Comparison of ENCODE assay signal across 8 mouse cellular contexts in genomic region chr2:118862340-118862675, GRCm38 (mm10). TPM values are rescaled to one million over a fixed set of nuclear protein-coding genes. Genes with fewer than 3 reads are reported as not detected.
DNase-seq lines count a peak whose midpoint lies in the region; ATAC-seq and TF ChIP-seq lines count a peak whose summit lies in the region.

No protein-coding gene starts in this region.

- H3K9me3 ChIP-seq in heart, embryonic 14.5 days (ENCODE audit: control insufficient read depth, low read length), result no peaks in the 10 kb centered on the region
- H3K9me3 ChIP-seq in ES-E14 (ENCODE audit: control insufficient read depth, insufficient read depth, low read depth, low read length), result no peaks in the 10 kb centered on the region
- no peaks in the 10 kb centered on the region for H3K9me3 ChIP-seq in forebrain, postnatal 0 days (ENCODE audit: low read length)

- H3K4me1 ChIP-seq in heart, embryonic 14.5 days (ENCODE audit: control insufficient read depth in 2 of 2, insufficient read depth in 2 of 2, low read length in 2 of 2), result peaks cover 0 to 14% of the 10 kb centered on the region in 2 experiments; a peak in 3 of 4 replicates
- H3K4me1 ChIP-seq in ES-E14 (ENCODE audit: control insufficient read depth in 2 of 2, insufficient read depth in 2 of 2, low read length in 2 of 2, poor library complexity in 1 of 2), result peaks cover 0 to 1% of the 10 kb centered on the region in 2 experiments; a peak in 1 of 4 replicates
- H3K4me1 ChIP-seq in forebrain, postnatal 0 days (ENCODE audit: insufficient read depth), result peaks cover 9% of the 10 kb centered on the region

- H3K4me3 ChIP-seq in heart, embryonic 14.5 days (ENCODE audit: control insufficient read depth in 1 of 2, insufficient read depth in 1 of 2, low read depth in 1 of 2, low read length in 2 of 2), result peak overlapping the region; percentile 53 to 70
- H3K4me3 ChIP-seq in ES-E14 (ENCODE audit: insufficient read depth in 1 of 2, low read depth in 1 of 2, low read length in 2 of 2, poor library complexity in 1 of 2, severe bottlenecking in 1 of 2), result peak overlapping the region; percentile 82 to 88
- peak overlapping the region; percentile 50 for H3K4me3 ChIP-seq in forebrain, postnatal 0 days (ENCODE audit: low read depth, low read length)
- H3K4me3 ChIP-seq in macrophage (ENCODE audit: inconsistent target), result peak overlapping the region; percentile 63

- TF ChIP-seq CTCF in forebrain, postnatal 0 days (IDR thresholded peaks at IDR 0.05; ENCODE audit: low read depth), result no peak

- no peaks in the 10 kb centered on the region for H3K27me3 ChIP-seq in heart, embryonic 14.5 days (ENCODE audit: control insufficient read depth, insufficient read depth, low read length)
- no peaks in the 10 kb centered on the region for H3K27me3 ChIP-seq in forebrain, postnatal 0 days (ENCODE audit: insufficient read depth, low read length)

- no peak for ATAC-seq in heart, embryonic 14.5 days (ENCODE audit: insufficient number of reproducible peaks, insufficient read depth, low FRiP score, low read depth)
- ATAC-seq in forebrain, postnatal 0 days, result no peak

- intact Hi-C loops in heart, postnatal 36 days (cut with DNase I), result no loop called here

- WGBS in heart, embryonic 14.5 days, result 43% methylated on average over 3 of the region's 3 CpGs
- 43% methylated on average over 3 of the region's 3 CpGs for WGBS in forebrain, postnatal 0 days
- 67% methylated on average over 1 of the region's 3 CpGs for WGBS in macrophage (ENCODE audit: missing documents)

- peaks cover 4% of the 10 kb centered on the region; the same call in 1 of the 2 replicates for H3K79me2 ChIP-seq in macrophage (ENCODE audit: inconsistent target)

- no peaks in the 10 kb centered on the region for H3K36me3 ChIP-seq in heart, embryonic 14.5 days (ENCODE audit: control insufficient read depth, insufficient read depth, low read length)
- H3K36me3 ChIP-seq in ES-E14 (ENCODE audit: control insufficient read depth, insufficient read depth, low read length, poor library complexity, severe bottlenecking) (no peaks in the 10 kb centered on the region), macrophage (ENCODE audit: inconsistent target) (no peaks in the 10 kb centered on the region)
- H3K36me3 ChIP-seq in forebrain, postnatal 0 days (ENCODE audit: insufficient read depth), result no peaks in the 10 kb centered on the region

- H3K9ac ChIP-seq in heart, embryonic 14.5 days (ENCODE audit: low read length), result peak overlapping the region; percentile 68
- H3K9ac ChIP-seq in ES-E14 (ENCODE audit: insufficient read depth, low read depth, low read length, poor library complexity, severe bottlenecking), result peak overlapping the region; percentile 92
- H3K9ac ChIP-seq in forebrain, postnatal 0 days, result peak overlapping the region; percentile 62

- H3K4me2 ChIP-seq in heart, embryonic 14.5 days (ENCODE audit: low read length), result peak overlapping the region; percentile 69
- H3K4me2 ChIP-seq in forebrain, postnatal 0 days (ENCODE audit: low read depth), result peak overlapping the region; percentile 79

- peak overlapping the region; percentile 17 to 41; a peak in 1 of 4 replicates for H3K27ac ChIP-seq in heart, embryonic 14.5 days (replicated peaks in 1 of 2; ENCODE audit: control insufficient read depth in 1 of 2, insufficient read depth in 1 of 2, low read depth in 2 of 2, low read length in 2 of 2)
- no peak overlapping the region for H3K27ac ChIP-seq in ES-E14 (ENCODE audit: insufficient read depth, low read depth, low read length, poor library complexity, severe bottlenecking)
- peak overlapping the region; percentile 37; the same call in 1 of the 2 replicates for H3K27ac ChIP-seq in forebrain, postnatal 0 days (ENCODE audit: low read depth, low read length)
- peak overlapping the region; percentile 44 for H3K27ac ChIP-seq in macrophage

- in situ Hi-C loops in ES-E14 (cut with MboI; ENCODE audit: low sequenced_read_pairs in 2 of 2, unreplicated experiment in 2 of 2), result no loop called here

- no peak for DNase-seq in heart, postnatal 36 days
- DNase-seq in ES-E14 (ENCODE audit: low read depth, low spot score), result no peak
- DNase-seq in forebrain, postnatal 0 days, result no peak
- DNase-seq in cerebellum, adult 9-10 months, result no peak
- no peak for DNase-seq in thymus, postnatal 25 days
- DNase-seq in layer of hippocampus, postnatal 14 days (ENCODE audit: low spot score in 2 of 2), result no peak

TF ChIP-seq in ES-E14, 5 proteins besides CTCF, POLR2A, EP300 and RAD21:
- TF ChIP-seq ZC3H11A (IDR thresholded peaks at IDR 0.05; ENCODE audit: borderline replicate concordance, low read depth, low read length) (no peak), CHD2 (IDR thresholded peaks at IDR 0.05; ENCODE audit: low read depth, low read length) (no peak), MAFK (IDR thresholded peaks at IDR 0.05; ENCODE audit: insufficient read depth, low read depth, low read length) (no peak), HCFC1 (IDR thresholded peaks at IDR 0.05; ENCODE audit: borderline replicate concordance, insufficient read depth, low read length) (no peak), ZNF384 (IDR thresholded peaks at IDR 0.05; ENCODE audit: low read depth, low read length) (no peak)

RNA-seq across cellular contexts. Expression of gene Ivd, which starts 0.6 kb away (rescaled TPM):
- 70.6 and 75.6 TPM in 2 replicates for polyA plus RNA-seq in heart, embryonic 14.5 days (2014; fragmentation: Nextera tagmentation; extraction: Ambion mirVana)
- total RNA-seq in heart, postnatal 36 days (2021), result 100 to 1,000 TPM; 340 to 367 TPM
- total RNA-seq in ES-E14 (2012; rRNA removed), result 19.6 and 24.9 TPM in 2 replicates
- total RNA-seq in forebrain, postnatal 0 days (2014; rRNA removed), result 49.0 and 50.5 TPM in 2 replicates
- 42.9 and 45.8 TPM in 2 replicates for polyA plus RNA-seq in forebrain, postnatal 0 days (2015; fragmentation: Nextera tagmentation; extraction: Ambion mirVana)
- 100 to 1,000 TPM in 14 of 26 experiments, 10 to 100 TPM in 12; 18.1 to 199 (median 101) TPM for total RNA-seq in macrophage (2018; cell fraction: chromatin; rRNA removed)
- total RNA-seq in macrophage (2018; cell fraction: cytosol; rRNA removed), result 10 to 100 TPM; 11.7 to 22.6 (median 17.4) TPM
- 100 to 1,000 TPM in 1 of 26 experiments, 10 to 100 TPM in 24, 1 to 10 TPM in 1; 8.3 to 104 (median 47.5) TPM for total RNA-seq in macrophage (2018; cell fraction: nucleus; rRNA removed)
- 20.1 to 26.7 TPM (median 23.1 TPM) in 3 replicates for polyA plus RNA-seq in macrophage (2018)
- 100 to 1,000 TPM in 1 of 2 experiments, 10 to 100 TPM in 1; 97.2 to 126 TPM for total RNA-seq in layer of hippocampus, postnatal 14 days (2021)

RNA-seq across cellular contexts. Expression of gene Bahd1, which starts 37.9 kb away (rescaled TPM):
- polyA plus RNA-seq in heart, embryonic 14.5 days (2014; fragmentation: Nextera tagmentation; extraction: Ambion mirVana), result 1.0 and 1.6 TPM in 2 replicates
- total RNA-seq in heart, postnatal 36 days (2021), result 10 to 100 TPM; 18.6 TPM
- total RNA-seq in ES-E14 (2012; rRNA removed), result 6.0 and 7.7 TPM in 2 replicates
- 18.0 and 19.9 TPM in 2 replicates for total RNA-seq in forebrain, postnatal 0 days (2014; rRNA removed)
- polyA plus RNA-seq in forebrain, postnatal 0 days (2015; fragmentation: Nextera tagmentation; extraction: Ambion mirVana), result 4.6 and 5.1 TPM in 2 replicates
- 10 to 100 TPM in 25 of 26 experiments, 1 to 10 TPM in 1; 8.2 to 57.9 (median 25.1) TPM for total RNA-seq in macrophage (2018; cell fraction: chromatin; rRNA removed)
- 10 to 100 TPM; 26.9 to 67.1 (median 40.2) TPM for total RNA-seq in macrophage (2018; cell fraction: cytosol; rRNA removed)
- total RNA-seq in macrophage (2018; cell fraction: nucleus; rRNA removed), result 10 to 100 TPM; 16.1 to 56.5 (median 38.2) TPM
- 20.7 to 31.5 TPM (median 27.2 TPM) in 3 replicates for polyA plus RNA-seq in macrophage (2018)
- total RNA-seq in layer of hippocampus, postnatal 14 days (2021), result 10 to 100 TPM; 36.6 to 36.7 TPM

RNA-seq across cellular contexts. Expression of gene Knstrn, which starts 48.5 kb away (rescaled TPM):
- 89.1 and 106 TPM in 2 replicates for polyA plus RNA-seq in heart, embryonic 14.5 days (2014; fragmentation: Nextera tagmentation; extraction: Ambion mirVana)
- 1 to 10 TPM; 1.5 to 2.3 TPM for total RNA-seq in heart, postnatal 36 days (2021)
- 36.5 and 43.4 TPM in 2 replicates for total RNA-seq in ES-E14 (2012; rRNA removed)
- total RNA-seq in forebrain, postnatal 0 days (2014; rRNA removed), result 7.1 and 7.5 TPM in 2 replicates
- 11.9 and 13.1 TPM in 2 replicates for polyA plus RNA-seq in forebrain, postnatal 0 days (2015; fragmentation: Nextera tagmentation; extraction: Ambion mirVana)
- 10 to 100 TPM in 4 of 26 experiments, 1 to 10 TPM in 21, under 1 TPM in 1; 0.37 to 21.3 (median 3.8) TPM for total RNA-seq in macrophage (2018; cell fraction: chromatin; rRNA removed)
- 1 to 10 TPM in 25 of 26 experiments, under 1 TPM in 1; 0.91 to 7.9 (median 2.0) TPM for total RNA-seq in macrophage (2018; cell fraction: cytosol; rRNA removed)
- total RNA-seq in macrophage (2018; cell fraction: nucleus; rRNA removed), result 10 to 100 TPM in 1 of 26 experiments, 1 to 10 TPM in 22, under 1 TPM in 3; 0.17 to 15.8 (median 2.6) TPM
- polyA plus RNA-seq in macrophage (2018), result 1.0 to 14.5 TPM (median 7.1 TPM) in 3 replicates
- 1 to 10 TPM; 2.4 to 3.2 TPM for total RNA-seq in layer of hippocampus, postnatal 14 days (2021)
